14 mouse cellular contexts compared by ENCODE assay signal in genomic region chr7:109094294-109094693, GRCm38 (mm10).
"Had no signal": no experiment of that assay in that cellular context is flagged by ENCODE, and none has a peak within 500 bp of the region (broad histone marks: within the 10 kb centered on the region; RNA-seq: fewer than 3 reads in every experiment).

No protein-coding gene starts in this region.

- DNase-seq: cerebellum, adult 9-11 months; cerebellum, postnatal 10 days; cerebellum, postnatal 14 days; cerebellum, postnatal 25 days; cerebellum, postnatal 36 days; embryo, embryonic 11 days; forebrain, postnatal 0 days; gastrocnemius, adult 2 months; gastrocnemius, postnatal 10 days; gastrocnemius, postnatal 14 days; gastrocnemius, postnatal 25 days; gastrocnemius, postnatal 36 days; heart, adult 18-20 months; heart, adult 2 months had no signal
